ENCODE assay signal across 25 mouse cellular contexts in genomic region chr11:62268381-62268780, GRCm38 (mm10). TPM values are rescaled to one million over a fixed set of nuclear protein-coding genes. Genes with fewer than 3 reads are reported as not detected.
DNase-seq lines count a peak whose midpoint lies in the region; ATAC-seq lines count a peak whose summit lies in the region.
"Had no signal": no experiment of that assay in that cellular context is flagged by ENCODE, and none has a peak within 500 bp of the region (broad histone marks: within the 10 kb centered on the region; RNA-seq: fewer than 3 reads in every experiment).

No protein-coding gene starts in this region.

- no peak overlapping the region for H3K4me2 ChIP-seq in intestine, embryonic 16.5 days (ENCODE audit: low read depth, low read length)
- H3K4me2 ChIP-seq: embryonic facial prominence, embryonic 13.5 days; embryonic facial prominence, embryonic 15.5 days; forebrain, embryonic 12.5 days had no signal

- H3K9ac ChIP-seq in intestine, embryonic 16.5 days (ENCODE audit: low read depth, low read length), result no peak overlapping the region
- H3K9ac ChIP-seq: embryonic facial prominence, embryonic 13.5 days; embryonic facial prominence, embryonic 15.5 days; forebrain, embryonic 12.5 days had no signal

- DNase-seq in 416B (ENCODE audit: low read depth) (peak; percentile 86), NIH3T3 (ENCODE audit: low read depth) (peak; percentile 17)
- DNase-seq in embryo, embryonic 10.5 days (ENCODE audit: low spot score), result no peak
- DNase-seq: adrenal gland, adult 2 months; adrenal gland, postnatal 10 days; adrenal gland, postnatal 25 days; cerebellum, adult 11-12 months; cerebellum, adult 2 months; cerebellum, adult 9-10 months; cerebellum, postnatal 10 days; cerebellum, postnatal 25 days; embryo, embryonic 11 days had no signal

- no peak overlapping the region for H3K27ac ChIP-seq in intestine, embryonic 16.5 days (ENCODE audit: low read length)
- H3K27ac ChIP-seq: embryonic facial prominence, embryonic 13.5 days; embryonic facial prominence, embryonic 15.5 days; forebrain, embryonic 10.5 days; forebrain, embryonic 12.5 days had no signal

- H3K4me3 ChIP-seq in megakaryocyte, embryonic 14.5 days (replicated peaks), result peak overlapping the region; percentile 15
- no peak overlapping the region for H3K4me3 ChIP-seq in intestine, embryonic 16.5 days (ENCODE audit: low read length)
- H3K4me3 ChIP-seq: embryonic facial prominence, embryonic 13.5 days; embryonic facial prominence, embryonic 15.5 days; erythroblast, embryonic 14.5 days; forebrain, embryonic 10.5 days; forebrain, embryonic 12.5 days had no signal

- 62% methylated on average over 8 of the region's 8 CpGs for WGBS in intestine, embryonic 16.5 days

- no peak for ATAC-seq in megakaryocyte, adult 5-6 weeks (ENCODE audit: poor library complexity, severe bottlenecking)
- ATAC-seq in intestine, embryonic 16.5 days, result no peak
- ATAC-seq: CD4-positive, CD25-positive, alpha-beta regulatory T cell, adult 4 months; forebrain, embryonic 14.5 days; forebrain, embryonic 16.5 days had no signal

- H3K27me3 ChIP-seq in megakaryocyte, embryonic 14.5 days (replicated peaks), result no peaks in the 10 kb centered on the region
- no peaks in the 10 kb centered on the region for H3K27me3 ChIP-seq in intestine, embryonic 16.5 days (replicated peaks; ENCODE audit: control insufficient read depth, insufficient read depth, low read length)
- H3K27me3 ChIP-seq: CH12.LX; embryonic facial prominence, embryonic 13.5 days; embryonic facial prominence, embryonic 15.5 days; forebrain, embryonic 12.5 days had no signal

- peaks cover 93% of the 10 kb centered on the region for H3K36me3 ChIP-seq in megakaryocyte, embryonic 14.5 days (replicated peaks; ENCODE audit: low read length)
- no peaks in the 10 kb centered on the region for H3K36me3 ChIP-seq in intestine, embryonic 16.5 days (ENCODE audit: control insufficient read depth, insufficient read depth, low read length)
- H3K36me3 ChIP-seq: forebrain, embryonic 10.5 days; forebrain, embryonic 12.5 days had no signal

- H3K9me3 ChIP-seq in megakaryocyte, embryonic 14.5 days, result no peaks in the 10 kb centered on the region
- no peaks in the 10 kb centered on the region for H3K9me3 ChIP-seq in intestine, embryonic 16.5 days (ENCODE audit: control insufficient read depth, low read length)
- H3K9me3 ChIP-seq: embryonic facial prominence, embryonic 13.5 days; embryonic facial prominence, embryonic 15.5 days; forebrain, embryonic 10.5 days; forebrain, embryonic 12.5 days; G1E had no signal

- H3K4me1 ChIP-seq in megakaryocyte, embryonic 14.5 days, result peaks cover 80% of the 10 kb centered on the region
- peaks cover 12% of the 10 kb centered on the region; the same call in 1 of the 2 replicates for H3K4me1 ChIP-seq in intestine, embryonic 16.5 days (ENCODE audit: control insufficient read depth, insufficient read depth, low read length)

RNA-seq across cellular contexts. Expression of gene Zswim7, which starts 12.8 kb away (rescaled TPM):
- 11.6 TPM in 1 of 2 replicates, not detected in the other for polyA plus RNA-seq in megakaryocyte, embryonic 14.5 days (2012; ENCODE audit: insufficient read depth, low replicate concordance)
- total RNA-seq in megakaryocyte, adult 5-6 weeks (2015), result 10.0 and 10.2 TPM in 2 replicates
- 1.0 and 3.9 TPM in 2 replicates for total RNA-seq in megakaryocyte, adult 5-6 weeks (2017)
- polyA plus RNA-seq in intestine, embryonic 16.5 days (2015; fragmentation: Nextera tagmentation; extraction: Ambion mirVana), result 26.1 and 28.0 TPM in 2 replicates

RNA-seq across cellular contexts. Expression of gene Ttc19, which starts 12.9 kb away (rescaled TPM):
- 1.8 and 2.7 TPM in 2 replicates for polyA plus RNA-seq in megakaryocyte, embryonic 14.5 days (2012; ENCODE audit: insufficient read depth, low replicate concordance)
- total RNA-seq in megakaryocyte, adult 5-6 weeks (2015), result 7.4 and 10.8 TPM in 2 replicates
- total RNA-seq in megakaryocyte, adult 5-6 weeks (2017), result 8.6 and 15.7 TPM in 2 replicates
- polyA plus RNA-seq in intestine, embryonic 16.5 days (2015; fragmentation: Nextera tagmentation; extraction: Ambion mirVana), result 13.2 and 14.4 TPM in 2 replicates

RNA-seq across cellular contexts. Expression of gene Adora2b, which starts 19.6 kb away (rescaled TPM):
- polyA plus RNA-seq in megakaryocyte, embryonic 14.5 days (2012; ENCODE audit: insufficient read depth, low replicate concordance), result 4.6 and 10.6 TPM in 2 replicates
- 18.2 and 23.1 TPM in 2 replicates for total RNA-seq in megakaryocyte, adult 5-6 weeks (2015)
- 16.7 and 17.1 TPM in 2 replicates for total RNA-seq in megakaryocyte, adult 5-6 weeks (2017)
- polyA plus RNA-seq in intestine, embryonic 16.5 days (2015; fragmentation: Nextera tagmentation; extraction: Ambion mirVana), result 9.7 and 14.0 TPM in 2 replicates
- polyA plus RNA-seq: CD4-positive, CD25-positive, alpha-beta regulatory T cell, adult 4 months had no signal
